Mouse (Mus musculus) T-helper 17 cell (primary cell): ENCODE data around the gene Ostf1.

Experiments
- in situ Hi-C, 2 experiments: fragments of 300-600 bp; cut with MboI, MseI; formaldehyde crosslinking; loops; 1 replicate in 1 of 2; 2 replicates in 1 of 2; pipeline ENCODE4 v1.15.1; 2025; ENCODE audit warnings: high pct_unique_total_duplicates in 2 of 2

The Ostf1 gene

GRCm38 (mm10) chr19:18631644-18632219, at the start of gene Ostf1, which contains the start of gene Nmrk1:
Gene Ostf1 (minus strand): TSS chr19:18631823.
Gene Nmrk1 (plus strand): TSS chr19:18631950.
- in situ Hi-C loops, result loop anchor here (5.0 kb wide), 3 partner anchors 36 to 81 kb away; partner anchors contain the start of gene D030056L22Rik (in 1 of the 2)

- in situ Hi-C loops, result no loop called here
Measured at GRCm38 (mm10) chr19:18673116-18673515, 41.5 kb upstream of the Ostf1 start.

GRCm38 (mm10) chr19:18672498-18672897, 40.9 kb upstream of the Ostf1 start:
- in situ Hi-C loops, result no loop called here

- in situ Hi-C loops, result no loop called here
Measured at GRCm38 (mm10) chr19:18671056-18671741, 39.6 kb upstream of the Ostf1 start.

GRCm38 (mm10) chr19:18670608-18671007, 39.0 kb upstream of the Ostf1 start, which contains the start of gene Carnmt1:
Gene Carnmt1 (plus strand): TSS chr19:18670764.
- in situ Hi-C loops, result no loop called here

GRCm38 (mm10) chr19:18669551-18669950, 37.9 kb upstream of the Ostf1 start:
- in situ Hi-C loops, result loop anchor here in 1 of 2 experiments (5.0 kb wide), 1 partner anchor 37 kb away; the partner anchor contains the start of genes Nmrk1 and Ostf1

- in situ Hi-C loops, result loop anchor here in 1 of 2 experiments (5.0 kb wide), 1 partner anchor 35 kb away; the partner anchor contains the start of genes Nmrk1 and Ostf1
Measured at GRCm38 (mm10) chr19:18666966-18667365, 35.3 kb upstream of the Ostf1 start.

GRCm38 (mm10) chr19:18663904-18664303, 32.3 kb upstream of the Ostf1 start:
- in situ Hi-C loops, result no loop called here

GRCm38 (mm10) chr19:18661683-18662082, 30.1 kb upstream of the Ostf1 start:
- in situ Hi-C loops, result no loop called here

GRCm38 (mm10) chr19:18660466-18660865, 28.8 kb upstream of the Ostf1 start:
- in situ Hi-C loops, result no loop called here

GRCm38 (mm10) chr19:18659349-18659748, 27.7 kb upstream of the Ostf1 start:
- in situ Hi-C loops, result no loop called here

GRCm38 (mm10) chr19:18658473-18658872, 26.9 kb upstream of the Ostf1 start:
- in situ Hi-C loops, result no loop called here

- in situ Hi-C loops, result no loop called here
Measured at GRCm38 (mm10) chr19:18655999-18656398, 24.4 kb upstream of the Ostf1 start.

- in situ Hi-C loops, result no loop called here
Measured at GRCm38 (mm10) chr19:18654984-18655383, 23.4 kb upstream of the Ostf1 start.

GRCm38 (mm10) chr19:18654330-18654729, 22.7 kb upstream of the Ostf1 start:
- in situ Hi-C loops, result no loop called here

- in situ Hi-C loops, result no loop called here
Measured at GRCm38 (mm10) chr19:18653058-18653457, 21.4 kb upstream of the Ostf1 start.

GRCm38 (mm10) chr19:18652592-18652991, 21.0 kb upstream of the Ostf1 start:
- in situ Hi-C loops, result no loop called here

- in situ Hi-C loops, result no loop called here
Measured at GRCm38 (mm10) chr19:18650473-18650872, 18.9 kb upstream of the Ostf1 start.

- in situ Hi-C loops, result no loop called here
Measured at GRCm38 (mm10) chr19:18649955-18650354, 18.3 kb upstream of the Ostf1 start.

- in situ Hi-C loops, result no loop called here
Measured at GRCm38 (mm10) chr19:18648558-18648945, 16.9 kb upstream of the Ostf1 start.

- in situ Hi-C loops, result no loop called here
Measured at GRCm38 (mm10) chr19:18647775-18648557, 16.3 kb upstream of the Ostf1 start.

- in situ Hi-C loops, result no loop called here
Measured at GRCm38 (mm10) chr19:18646853-18647420, 15.3 kb upstream of the Ostf1 start.
